Mouse (Mus musculus): ENCODE results near the gene Gzma. TPM values are rescaled to one million over a fixed set of nuclear protein-coding genes. Genes with fewer than 3 reads are reported as not detected.

Gene Gzma
- under 1 TPM in 1 of 2 experiments, not detected in 1; 0.51 TPM for total RNA-seq (2021)

- intact Hi-C loops (cut with DNase I), result loop anchor here (1.0 kb wide), 1 partner anchor 9 kb away; no protein-coding TSS in a partner anchor
- no peak for DNase-seq
Measured at GRCm38 (mm10) chr13:113100879-113101278, at the start of gene Gzma. Gene Gzma, minus strand, starts transcription at chr13:113100981.

GRCm38 (mm10) chr13:113139597-113139996 lies 38.8 kb upstream of the Gzma start:
- intact Hi-C loops (cut with DNase I), result loop anchor here (5.0 kb wide), 1 partner anchor 92 kb away; the partner anchor contains the start of gene Gpx8
- no peak for DNase-seq

- intact Hi-C loops (cut with DNase I), result no loop called here
- no peak for DNase-seq
Measured at GRCm38 (mm10) chr13:113129974-113130373, 29.2 kb upstream of the Gzma start.

GRCm38 (mm10) chr13:113121326-113121725 lies 20.5 kb upstream of the Gzma start:
- no peak for DNase-seq
- intact Hi-C loops (cut with DNase I), result no loop called here

- intact Hi-C loops (cut with DNase I), result no loop called here
- no peak for DNase-seq
Measured at GRCm38 (mm10) chr13:113120324-113121237, 19.8 kb upstream of the Gzma start.

GRCm38 (mm10) chr13:113118977-113119376 lies 18.2 kb upstream of the Gzma start:
- intact Hi-C loops (cut with DNase I), result no loop called here
- no peak for DNase-seq

GRCm38 (mm10) chr13:113104759-113105158 lies 4.0 kb upstream of the Gzma start:
- DNase-seq, result no peak
- intact Hi-C loops (cut with DNase I), result no loop called here

GRCm38 (mm10) chr13:113101804-113102203 lies 1.0 kb upstream of the Gzma start:
- intact Hi-C loops (cut with DNase I), result no loop called here
- no peak for DNase-seq

GRCm38 (mm10) chr13:113098406-113098805 lies 2.4 kb downstream of the Gzma start:
- intact Hi-C loops (cut with DNase I), result no loop called here
- no peak for DNase-seq

GRCm38 (mm10) chr13:113097011-113097410 lies 3.8 kb downstream of the Gzma start:
- no peak for DNase-seq
- intact Hi-C loops (cut with DNase I), result no loop called here

- DNase-seq, result no peak
Measured at GRCm38 (mm10) chr13:113094618-113095017, 6.2 kb downstream of the Gzma start.

GRCm38 (mm10) chr13:113090489-113090888 lies 10.3 kb downstream of the Gzma start:
- intact Hi-C loops (cut with DNase I), result no loop called here
- no peak for DNase-seq

More at GRCm38 (mm10) chr13:113094618-113095017, 6.2 kb downstream of the Gzma start:
- intact Hi-C loops (cut with DNase I), result no loop called here

GRCm38 (mm10) chr13:113087226-113088017 lies 13.4 kb downstream of the Gzma start:
- DNase-seq, result no peak
- intact Hi-C loops (cut with DNase I), result no loop called here

GRCm38 (mm10) chr13:113084732-113085131 lies 16.0 kb downstream of the Gzma start:
- intact Hi-C loops (cut with DNase I), result no loop called here
- DNase-seq, result no peak

GRCm38 (mm10) chr13:113082101-113082500 lies 18.7 kb downstream of the Gzma start:
- no peak for DNase-seq
- intact Hi-C loops (cut with DNase I), result no loop called here

GRCm38 (mm10) chr13:113079021-113079420 lies 21.8 kb downstream of the Gzma start:
- intact Hi-C loops (cut with DNase I), result no loop called here
- DNase-seq, result no peak

GRCm38 (mm10) chr13:113064542-113064941 lies 36.2 kb downstream of the Gzma start:
- intact Hi-C loops (cut with DNase I), result no loop called here
- DNase-seq, result no peak

- no peak for DNase-seq
- intact Hi-C loops (cut with DNase I), result no loop called here
Measured at GRCm38 (mm10) chr13:113061746-113062145, 39.0 kb downstream of the Gzma start.

- intact Hi-C loops (cut with DNase I), result no loop called here
- DNase-seq, result no peak
Measured at GRCm38 (mm10) chr13:113055826-113056225, 45.0 kb downstream of the Gzma start.

GRCm38 (mm10) chr13:113054230-113054629 lies 46.6 kb downstream of the Gzma start:
- intact Hi-C loops (cut with DNase I), result no loop called here
- DNase-seq, result no peak

- intact Hi-C loops (cut with DNase I), result loop anchor here (5.0 to 10.0 kb wide), 2 partner anchors 90 to 817 kb away; no protein-coding TSS in a partner anchor
- no peak for DNase-seq
Measured at GRCm38 (mm10) chr13:113047647-113048046, 53.1 kb downstream of the Gzma start.

Data from heart, postnatal 36 days (tissue).